Mouse (Mus musculus) heart, adult 2 months (tissue): ENCODE measurements at regions not wholly inside any gene's neighbourhood (a gene's known extent, or its start where the extent isn't known, plus 50 kb on each side); places are given as distances from the start of the nearest gene placed in this dataset.

Experiments used
- DNase-seq, 2 experiments: peaks; one replicate each; pipeline ENCODE4 v3.0.0; 2021
- H3K27ac ChIP-seq: fragments of 200-600 bp; 2 replicates; pipeline ENCODE4 v1.8.1; 2022
- H3K27me3 ChIP-seq: fragments of 200-500 bp; 2 replicates; pipeline ENCODE4 v1.6.1; 2012; ENCODE audit warnings: mild to moderate bottlenecking, low read length, inconsistent platforms, mixed read lengths; ENCODE audit not compliant: control insufficient read depth, insufficient read depth
- H3K36me3 ChIP-seq: fragments of 200-500 bp; 2 replicates; pipeline ENCODE4 v1.6.1; 2012; ENCODE audit warnings: low read length, inconsistent platforms; ENCODE audit not compliant: control insufficient read depth, insufficient read depth
- H3K4me1 ChIP-seq: fragments of 200-500 bp; 2 replicates; pipeline ENCODE4 v1.6.1; 2011; ENCODE audit warnings: low read length; ENCODE audit not compliant: control insufficient read depth, insufficient read depth
- H3K4me3 ChIP-seq: fragments of 200-600 bp; 2 replicates; pipeline ENCODE4 v1.8.1; 2022
- H3K79me2 ChIP-seq: fragments of 200-500 bp; replicated peaks from 2 replicates; pipeline ENCODE4 v1.6.1; 2012; ENCODE audit warnings: mild to moderate bottlenecking, inconsistent platforms, low read length, moderate library complexity, mixed read lengths; ENCODE audit not compliant: control insufficient read depth, insufficient read depth
- H3K9ac ChIP-seq: fragments of 200-500 bp; 2 replicates; pipeline ENCODE4 v1.6.1; 2012; ENCODE audit warnings: low read depth, mild to moderate bottlenecking, control low read depth, inconsistent platforms, low read length, mixed read lengths
- CTCF ChIP-seq: fragments of 200-600 bp; IDR thresholded peaks from 2 replicates; pipeline ENCODE4 v1.8.1; 2022; ENCODE audit warnings: antibody characterized with exemption, mild to moderate bottlenecking, moderate library complexity
- EP300 ChIP-seq: fragments of 200-500 bp; IDR thresholded peaks from 2 replicates; pipeline ENCODE4 v1.6.1; 2011; ENCODE audit warnings: low read depth, low read length, control low read depth; ENCODE audit not compliant: insufficient read depth
- POLR2A ChIP-seq: fragments of 200-500 bp; IDR thresholded peaks from 2 replicates; pipeline ENCODE4 v1.6.1; 2011; ENCODE audit warnings: mild to moderate bottlenecking, low read depth, low read length, control low read depth; ENCODE audit not compliant: insufficient read depth
- WGBS: fragments of 180-500 bp; shearing (Covaris S2); methylation state at CpG from one replicate; pipeline ENCODE4 v1.1.7; 2018; 5-methylcytosine and 5-hydroxymethylcytosine counted together
- intact Hi-C: fragments of 180-260 bp; cut with DNase I; formaldehyde crosslinking; loops from one replicate; pipeline ENCODE4 v1.15.1; 2025

DNA sequence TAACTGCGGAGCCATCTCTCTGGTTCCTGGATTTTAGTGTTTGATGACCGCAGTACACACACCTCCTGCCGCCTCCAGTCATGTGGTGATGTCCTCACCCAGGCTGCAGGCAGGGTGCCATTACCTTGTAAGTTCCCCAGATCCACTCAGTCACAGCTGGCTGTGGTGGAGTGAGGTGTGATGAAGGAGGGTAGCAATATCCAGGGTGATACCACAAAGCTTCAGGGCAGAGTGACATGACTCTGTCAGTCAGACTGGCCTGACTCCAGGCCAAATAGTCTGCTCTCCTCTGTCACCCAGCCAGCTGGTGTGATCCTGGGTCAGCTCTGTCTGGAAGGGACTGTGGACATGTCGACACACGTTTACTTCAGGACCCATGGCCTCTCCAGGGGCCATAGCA is 183.7 kb downstream of the Utp6 start:
- no peak overlapping the region for H3K9ac ChIP-seq
- H3K36me3 ChIP-seq, result no peaks in the 10 kb centered on the region
- DNase-seq, result peak in 1 of 2 experiments; percentile 37
- H3K27me3 ChIP-seq, result no peaks in the 10 kb centered on the region
- no peak for TF ChIP-seq CTCF
- TF ChIP-seq POLR2A, result no peak
- TF ChIP-seq EP300, result no peak
- H3K79me2 ChIP-seq, result no peaks in the 10 kb centered on the region
- intact Hi-C loops, result no loop called here
- WGBS, result 55% methylated on average over 5 of the region's 5 CpGs
- H3K4me1 ChIP-seq, result no peaks in the 10 kb centered on the region
- H3K27ac ChIP-seq, result no peak overlapping the region
- H3K4me3 ChIP-seq, result no peak overlapping the region

DNA sequence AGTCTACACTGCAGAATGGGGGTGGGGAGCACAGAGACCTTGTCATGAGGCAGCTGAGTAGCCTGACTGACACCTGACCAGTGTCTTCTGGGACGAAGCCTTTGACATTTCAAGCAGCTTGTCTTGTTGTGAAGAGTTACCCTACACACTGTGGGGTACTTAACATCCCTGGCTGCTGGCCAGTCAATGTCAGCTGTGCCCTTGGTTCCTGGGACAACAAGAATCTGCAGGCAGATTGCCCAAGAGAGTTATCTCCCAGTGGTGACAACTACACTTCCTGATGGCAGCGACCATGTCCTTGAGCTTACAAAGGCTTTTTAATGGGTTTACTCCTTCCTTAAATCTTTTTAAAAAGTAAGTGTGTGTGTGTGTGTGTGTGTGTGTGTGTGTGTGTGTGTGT is 184.2 kb downstream of the Utp6 start:
- Histone ChIP-seq H3K79me2 (no peaks in the 10 kb centered on the region), H3K27ac (no peak overlapping the region), H3K4me3 (no peak overlapping the region), H3K4me1 (no peaks in the 10 kb centered on the region), H3K36me3 (no peaks in the 10 kb centered on the region), H3K27me3 (no peaks in the 10 kb centered on the region), H3K9ac (no peak overlapping the region)
- 38% methylated on average over 2 of the region's 2 CpGs for WGBS
- peak in 1 of 2 experiments; percentile 36 for DNase-seq
- TF ChIP-seq EP300 (0 out of 2 replicates have a peak, but pooled peaks have one; percentile 42), POLR2A (no peak), CTCF (no peak)
- intact Hi-C loops, result no loop called here

DNA sequence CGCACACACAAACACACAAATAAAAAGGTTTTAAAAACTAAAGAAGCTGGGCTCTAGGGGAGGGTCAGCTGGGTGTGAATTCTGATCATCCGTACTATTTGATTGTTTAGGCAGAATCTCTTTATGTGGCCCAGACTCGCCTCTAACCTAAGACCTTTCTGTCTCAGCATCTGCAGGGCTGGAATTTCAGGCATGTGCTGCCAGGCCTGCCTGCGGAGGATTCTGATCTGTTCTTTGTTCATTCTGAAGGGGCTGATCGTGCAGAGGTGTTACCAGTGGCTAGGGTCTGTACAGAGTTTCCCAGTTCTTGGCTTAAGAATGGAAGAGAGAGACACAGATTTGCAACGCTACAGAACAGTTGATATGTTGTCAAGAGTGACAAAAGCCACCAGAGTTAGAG is 185.6 kb downstream of the Rab11fip4 start:
- no peak overlapping the region for H3K9ac ChIP-seq
- H3K27ac ChIP-seq, result no peak overlapping the region
- no peak overlapping the region for H3K4me3 ChIP-seq
- no peak for DNase-seq
- WGBS, result 77% methylated on average over 6 of the region's 6 CpGs
- H3K79me2 ChIP-seq, result no peaks in the 10 kb centered on the region
- no peaks in the 10 kb centered on the region for H3K4me1 ChIP-seq
- no peak for TF ChIP-seq CTCF
- TF ChIP-seq POLR2A, result no peak
- TF ChIP-seq EP300, result no peak
- H3K36me3 ChIP-seq, result no peaks in the 10 kb centered on the region
- intact Hi-C loops, result no loop called here
- H3K27me3 ChIP-seq, result no peaks in the 10 kb centered on the region

DNA sequence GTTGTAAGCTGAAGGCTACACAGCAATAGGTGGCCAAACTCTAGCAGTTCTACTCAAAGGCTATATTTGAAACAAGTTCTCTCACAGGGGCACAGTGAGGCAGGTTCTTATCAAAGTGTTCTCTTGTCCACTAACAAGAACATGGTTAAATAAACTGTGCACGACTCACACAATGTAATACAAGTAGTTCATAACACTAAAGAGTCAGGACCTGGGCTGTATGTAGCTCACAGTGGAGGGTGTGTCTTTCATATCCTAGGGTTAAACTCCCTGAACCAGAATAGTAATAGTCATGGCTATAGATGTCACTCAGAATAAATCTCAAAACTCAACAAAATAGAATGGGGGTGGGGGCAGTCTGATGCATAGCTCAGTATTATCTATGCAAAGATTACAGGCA is 182.7 kb downstream of the Rab11fip4 start:
- Histone ChIP-seq H3K4me3 (no peak overlapping the region), H3K36me3 (no peaks in the 10 kb centered on the region), H3K27me3 (no peaks in the 10 kb centered on the region), H3K9ac (no peak overlapping the region), H3K79me2 (no peaks in the 10 kb centered on the region), H3K4me1 (no peaks in the 10 kb centered on the region), H3K27ac (no peak overlapping the region)
- no peak for DNase-seq
- WGBS, result 36% methylated on average over 1 of the region's 1 CpGs
- TF ChIP-seq CTCF (no peak), POLR2A (no peak), EP300 (no peak)
- intact Hi-C loops, result no loop called here

DNA sequence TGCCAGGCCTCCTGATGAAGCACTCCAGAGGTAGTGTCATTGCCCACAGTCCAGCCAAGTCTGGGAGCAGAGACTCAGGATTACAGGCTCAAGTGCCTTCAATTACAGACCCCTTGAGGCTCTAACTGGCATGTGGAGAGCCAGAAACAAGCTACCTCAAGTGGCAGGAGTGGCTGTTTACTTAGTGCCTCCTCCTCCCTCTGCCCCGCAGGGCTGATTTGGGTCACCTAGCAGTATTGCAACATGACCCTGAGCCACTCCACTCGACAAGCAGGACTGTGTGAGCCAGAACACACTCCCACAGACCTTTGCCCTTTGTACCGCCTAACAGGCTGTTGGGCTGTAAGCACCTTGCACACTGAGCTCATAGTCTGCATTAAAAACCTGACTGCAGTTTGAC is 180.4 kb downstream of the Rab11fip4 start:
- intact Hi-C loops, result no loop called here
- peak in 1 of 2 experiments; percentile 62 for DNase-seq
- Histone ChIP-seq H3K4me3 (no peak overlapping the region), H3K36me3 (no peaks in the 10 kb centered on the region), H3K79me2 (no peaks in the 10 kb centered on the region), H3K27ac (peak overlapping the region; percentile 7; the same call in 1 of the 2 replicates), H3K9ac (no peak overlapping the region), H3K4me1 (no peaks in the 10 kb centered on the region), H3K27me3 (no peaks in the 10 kb centered on the region)
- 45% methylated on average over 3 of the region's 3 CpGs for WGBS
- 0 out of 2 replicates have a peak, but pooled peaks have one; percentile 54 for TF ChIP-seq EP300
- no peak for TF ChIP-seq POLR2A

DNA sequence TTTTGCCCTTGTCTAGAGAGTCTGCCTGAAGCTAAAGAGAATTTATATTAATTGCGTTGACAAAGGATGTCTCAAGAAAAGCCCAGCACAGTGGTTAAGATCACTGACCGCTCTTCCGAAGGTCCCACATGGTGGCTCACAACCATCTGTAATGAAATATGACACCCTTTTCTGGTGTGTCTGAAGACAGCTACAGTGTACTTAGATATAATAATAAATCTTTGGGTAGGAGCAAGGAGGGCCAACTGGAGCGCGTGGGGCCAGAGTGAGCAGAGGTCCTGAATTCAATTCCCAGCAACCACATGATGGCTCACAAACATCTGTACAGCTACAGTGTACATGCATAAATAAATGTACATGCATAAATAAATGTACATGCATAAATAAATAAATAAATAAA is 176.1 kb downstream of the Rab11fip4 start:
- no peak for DNase-seq
- H3K27ac ChIP-seq, result no peak overlapping the region
- H3K79me2 ChIP-seq, result no peaks in the 10 kb centered on the region
- intact Hi-C loops, result no loop called here
- peaks cover under 1% of the 10 kb centered on the region; the same call in 1 of the 2 replicates for H3K4me1 ChIP-seq
- TF ChIP-seq POLR2A (no peak), CTCF (no peak), EP300 (no peak)
- H3K27me3 ChIP-seq, result no peaks in the 10 kb centered on the region
- no peak overlapping the region for H3K4me3 ChIP-seq
- H3K9ac ChIP-seq, result no peak overlapping the region
- H3K36me3 ChIP-seq, result no peaks in the 10 kb centered on the region
- WGBS, result 98% methylated on average over 5 of the region's 5 CpGs

DNA sequence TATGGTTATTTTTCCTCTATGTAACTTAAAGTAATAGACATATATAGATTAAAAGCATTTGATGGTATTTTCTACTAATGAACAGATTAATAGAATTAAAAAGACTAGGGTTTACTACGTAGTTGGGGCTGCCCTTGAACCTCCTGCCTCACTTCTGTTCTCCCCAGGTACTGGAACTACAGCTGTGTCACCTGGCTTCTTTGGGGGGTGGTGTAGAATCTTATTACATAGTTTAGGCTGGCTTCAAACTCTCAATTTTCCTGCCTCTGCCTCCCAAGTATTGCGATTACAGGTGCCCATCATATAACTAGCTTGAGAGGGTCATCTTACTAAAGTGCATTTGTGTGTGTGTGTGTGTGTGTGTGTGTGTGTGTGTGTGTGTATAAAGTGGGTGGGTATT is 175.0 kb downstream of the Rab11fip4 start:
- intact Hi-C loops, result no loop called here
- Histone ChIP-seq H3K4me1 (peaks cover 2% of the 10 kb centered on the region; the same call in 1 of the 2 replicates), H3K27me3 (no peaks in the 10 kb centered on the region), H3K79me2 (no peaks in the 10 kb centered on the region), H3K4me3 (no peak overlapping the region), H3K27ac (no peak overlapping the region), H3K9ac (no peak overlapping the region), H3K36me3 (no peaks in the 10 kb centered on the region)
- TF ChIP-seq EP300, result no peak
- no peak for TF ChIP-seq CTCF
- TF ChIP-seq POLR2A, result no peak
- no peak for DNase-seq
- WGBS, result 98% methylated on average over 2 of the region's 2 CpGs
